Mouse (Mus musculus) kidney, adult 2 months (tissue): ENCODE results near the gene Tns3.

Experiments used
- CTCF ChIP-seq: fragments of 200-500 bp; conservative IDR thresholded peaks from 2 replicates; pipeline ENCODE4 v1.5.1; 2011; ENCODE audit warnings: low read depth, mild to moderate bottlenecking, control low read depth, low read length, moderate library complexity, mixed read lengths; ENCODE audit not compliant: insufficient read depth, insufficient read length
- POLR2A ChIP-seq: fragments of 200-500 bp; IDR thresholded peaks from one replicate; pipeline ENCODE4 v1.6.1; 2011; ENCODE audit warnings: low read depth, low read length, control low read depth

DNA sequence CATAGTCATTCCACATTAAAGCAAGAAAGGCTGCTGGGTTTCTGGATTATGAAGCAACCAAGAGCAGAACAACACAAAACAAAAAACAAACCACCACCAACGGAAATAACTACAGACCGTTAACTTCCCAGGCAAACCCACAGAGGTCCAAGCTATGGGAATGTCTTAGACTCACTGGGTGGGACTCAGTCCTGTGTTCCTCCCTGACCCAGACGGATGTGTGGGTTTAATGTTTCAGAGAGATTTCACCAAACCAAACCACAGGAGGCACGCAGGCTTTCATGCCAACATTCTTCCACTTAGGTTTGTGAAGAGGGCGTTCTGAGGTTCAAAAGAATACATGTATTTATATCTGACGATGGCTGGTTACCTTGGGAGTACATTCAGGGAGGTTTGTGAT, 39.5 kb upstream of the Tns3 start:
- TF ChIP-seq CTCF (no peak), POLR2A (no peak)
